Mouse (Mus musculus) midbrain, embryonic 14.5 days (tissue): ENCODE measurements around the gene Zscan18. TPM values are rescaled to one million over a fixed set of nuclear protein-coding genes. Genes with fewer than 3 reads are reported as not detected.
"Not testable (repeated sequence)": the region's sequence is repeated elsewhere in the genome, so short reads cannot be mapped to it uniquely, and the experiment has no call there.

Experiments
- ATAC-seq: fragments of 200-750 bp; cut with Nextera tagmentation; 2 replicates; pipeline ENCODE4 v1.8.0; 2017; ENCODE audit warnings: moderate number of reproducible peaks, moderate library complexity; ENCODE audit not compliant: low FRiP score, low TSS enrichment
- DNase-seq: peaks from one replicate; pipeline ENCODE4 v3.0.0-alpha.2; 2015
- H3K27ac ChIP-seq: fragments of 300-500 bp; sonication (generic); replicated peaks from 2 replicates; pipeline ENCODE4 v1.5.1; 2014; ENCODE audit warnings: mild to moderate bottlenecking, low read depth, low read length, moderate library complexity
- H3K27me3 ChIP-seq: fragments of 300-500 bp; sonication (generic); 2 replicates; pipeline ENCODE4 v1.6.1; 2014; ENCODE audit warnings: low read length, control low read depth, mixed read lengths; ENCODE audit not compliant: control insufficient read depth, insufficient read depth
- H3K36me3 ChIP-seq: fragments of 300-500 bp; sonication (generic); 2 replicates; pipeline ENCODE4 v1.6.1; 2014; ENCODE audit warnings: low read length, control low read depth; ENCODE audit not compliant: control insufficient read depth, insufficient read depth
- H3K4me1 ChIP-seq: fragments of 300-500 bp; sonication (generic); 2 replicates; pipeline ENCODE4 v1.6.1; 2014; ENCODE audit warnings: mild to moderate bottlenecking, antibody characterized with exemption, low read length, control low read depth; ENCODE audit not compliant: control insufficient read depth, insufficient read depth
- H3K4me2 ChIP-seq: fragments of 300-500 bp; sonication (generic); 2 replicates; pipeline ENCODE4 v1.6.1; 2014; ENCODE audit warnings: mild to moderate bottlenecking, low read length, moderate library complexity
- H3K4me3 ChIP-seq: fragments of 300-500 bp; sonication (generic); replicated peaks from 2 replicates; pipeline ENCODE4 v1.5.1; 2014; ENCODE audit warnings: low read depth, low read length
- H3K9ac ChIP-seq: fragments of 300-500 bp; sonication (generic); replicated peaks from 2 replicates; pipeline ENCODE4 v1.6.1; 2014; ENCODE audit warnings: mild to moderate bottlenecking, low read length, moderate library complexity
- H3K9me3 ChIP-seq: fragments of 300-500 bp; sonication (generic); 2 replicates; pipeline ENCODE4 v1.6.1; 2016; ENCODE audit warnings: low read length, control low read depth, mixed read lengths; ENCODE audit not compliant: control insufficient read depth
- WGBS: fragments of 180-500 bp; shearing (Covaris S2); extraction: QIAGEN DNeasy Blood & Tissue Kit; methylation state at CpG from one replicate; pipeline ENCODE4 v1.1.7; 2014; 5-methylcytosine and 5-hydroxymethylcytosine counted together
- polyA plus RNA-seq: library from polyadenylated mRNA; unstranded; fragments of >200 nt; fragmentation: Nextera tagmentation; extraction: Ambion mirVana; gene quantifications from 2 replicates; pipeline ENCODE4 v1.2.1, GENCODE M21; 2014

The Zscan18 gene
- polyA plus RNA-seq, 1 experiment from 2014 or later = 25.5 TPM

- WGBS = 95% methylated on average over 1 of the region's 1 CpGs
- no peaks in the 10 kb centered on the region for H3K27me3 ChIP-seq
- H3K4me1 ChIP-seq = peaks cover 5% of the 10 kb centered on the region; the same call in 1 of the 2 replicates
- ATAC-seq (no peak), DNase-seq (no peak)
- 0 out of 2 replicates have a peak, but pooled peaks cover 7% of the 10 kb centered on the region for H3K9me3 ChIP-seq
- no peak overlapping the region for H3K4me2 ChIP-seq
- no peak overlapping the region for H3K4me3 ChIP-seq
- no peaks in the 10 kb centered on the region for H3K36me3 ChIP-seq
- no peak overlapping the region for H3K9ac ChIP-seq
- no peak overlapping the region for H3K27ac ChIP-seq
These were observed 3.9 kb downstream of the Zscan18 start for GRCm38 (mm10) chr7:12799554-12799953.

DNA sequence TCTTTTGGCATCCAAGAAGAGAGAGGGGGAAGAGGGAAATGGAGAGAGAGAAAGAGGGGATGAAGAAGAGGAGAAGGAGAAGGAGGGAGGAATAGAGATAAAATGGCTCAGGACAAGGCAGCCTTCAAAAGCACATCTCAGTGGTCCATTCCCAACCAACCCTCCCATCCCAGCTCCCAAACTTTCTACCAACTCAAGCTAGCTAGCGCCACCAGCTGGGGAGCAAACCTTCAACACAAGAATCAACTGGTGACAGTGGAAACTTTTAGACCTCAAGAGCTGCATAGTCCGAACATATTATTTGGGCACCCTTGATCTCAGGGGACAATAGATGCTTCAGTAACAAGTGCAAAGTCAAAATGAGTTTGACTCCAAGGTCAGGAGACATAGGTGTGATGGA lies 5.5 kb downstream of the Zscan18 start:
- Histone ChIP-seq H3K4me1 (no peaks in the 10 kb centered on the region), H3K36me3 (no peaks in the 10 kb centered on the region), H3K27ac (no peak overlapping the region), H3K27me3 (no peaks in the 10 kb centered on the region), H3K9me3 (0 out of 2 replicates have a peak, but pooled peaks cover 7% of the 10 kb centered on the region), H3K9ac (no peak overlapping the region), H3K4me3 (no peak overlapping the region), H3K4me2 (no peak overlapping the region)
- WGBS = 67% methylated on average over 2 of the region's 2 CpGs
- DNase-seq (no peak), ATAC-seq (no peak)

DNA sequence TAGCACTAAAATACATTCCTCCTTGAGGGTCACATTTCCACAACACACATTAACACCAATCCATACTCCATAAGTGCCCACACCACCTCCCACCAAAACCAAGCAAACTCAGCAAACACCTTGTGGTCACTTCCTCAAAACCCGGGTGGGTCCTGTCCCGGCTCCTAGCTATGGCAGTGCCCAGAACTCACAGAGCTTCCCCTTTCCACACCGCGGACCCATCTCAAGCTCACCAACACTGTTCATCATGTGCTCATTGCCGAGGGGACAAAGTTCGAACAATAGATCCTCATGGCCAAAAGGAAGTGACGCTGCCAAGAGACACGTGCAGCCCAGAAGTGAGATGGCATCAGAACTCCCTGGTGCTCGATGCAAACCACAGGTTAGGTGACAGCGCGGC lies 10.8 kb downstream of the Zscan18 start:
- ATAC-seq, H3K9ac ChIP-seq, H3K9me3 ChIP-seq, H3K4me2 ChIP-seq, DNase-seq, H3K4me3 ChIP-seq, H3K27ac ChIP-seq, H3K36me3 ChIP-seq, H3K27me3 ChIP-seq, H3K4me1 ChIP-seq: not testable (repeated sequence)
- WGBS = 93% methylated on average over 11 of the region's 11 CpGs

DNA sequence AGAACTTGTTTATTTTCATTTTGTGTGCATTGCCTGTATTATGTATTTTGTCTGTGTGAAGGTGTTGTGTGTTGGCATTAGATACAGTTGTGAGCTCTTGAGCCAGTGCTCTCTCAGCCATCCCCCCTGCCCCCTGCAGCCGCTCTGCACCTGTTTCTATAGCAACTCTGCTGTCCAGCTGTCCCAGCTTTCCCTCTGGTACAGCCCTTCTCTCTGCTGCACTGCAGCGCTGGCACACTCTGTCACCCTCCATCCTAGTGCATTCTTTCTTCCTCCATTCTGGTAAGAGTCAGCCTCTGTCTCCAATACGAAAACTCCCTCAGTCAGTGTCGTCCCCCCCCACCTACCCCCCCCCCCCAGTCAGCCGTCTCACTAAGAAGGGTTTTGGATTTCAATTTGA lies 15.4 kb downstream of the Zscan18 start:
- WGBS = 19% methylated on average over 5 of the region's 5 CpGs
- Histone ChIP-seq H3K9me3 (no peaks in the 10 kb centered on the region), H3K36me3 (no peaks in the 10 kb centered on the region), H3K4me3 (no peak overlapping the region), H3K27ac (no peak overlapping the region), H3K27me3 (no peaks in the 10 kb centered on the region), H3K4me2 (no peak overlapping the region), H3K9ac (0 out of 2 replicates have a peak overlapping the region, but pooled peaks have one; percentile 4), H3K4me1 (peaks cover 4% of the 10 kb centered on the region; the same call in 1 of the 2 replicates)
- DNase-seq (peak; percentile 40), ATAC-seq (no peak)

DNA sequence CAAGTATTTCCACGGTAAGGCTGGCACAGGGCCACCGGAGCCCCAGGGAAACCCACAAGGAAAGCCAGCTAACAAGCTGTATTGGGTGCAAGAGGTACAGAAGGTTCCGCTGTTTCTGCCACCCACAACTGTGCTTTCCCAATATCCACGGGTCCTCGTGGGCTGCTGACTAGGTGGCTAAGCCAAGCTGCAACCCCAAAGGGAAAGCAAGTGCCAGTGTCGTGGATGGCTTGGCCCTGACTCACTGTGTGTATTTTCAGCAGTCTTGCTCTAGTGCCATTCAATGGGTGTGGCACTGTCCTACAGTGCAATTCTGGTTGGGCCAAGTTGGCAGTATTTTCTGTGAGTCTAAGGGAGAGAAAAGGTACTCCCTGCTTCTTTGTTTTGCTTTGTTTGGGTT lies 16.1 kb downstream of the Zscan18 start:
- H3K4me1 ChIP-seq = peaks cover 4% of the 10 kb centered on the region; the same call in 1 of the 2 replicates
- no peak overlapping the region for H3K27ac ChIP-seq
- H3K9me3 ChIP-seq = no peaks in the 10 kb centered on the region
- ATAC-seq (no peak), DNase-seq (no peak)
- H3K27me3 ChIP-seq = no peaks in the 10 kb centered on the region
- no peak overlapping the region for H3K4me3 ChIP-seq
- no peak overlapping the region for H3K9ac ChIP-seq
- no peaks in the 10 kb centered on the region for H3K36me3 ChIP-seq
- WGBS = 71% methylated on average over 6 of the region's 6 CpGs
- no peak overlapping the region for H3K4me2 ChIP-seq

DNA sequence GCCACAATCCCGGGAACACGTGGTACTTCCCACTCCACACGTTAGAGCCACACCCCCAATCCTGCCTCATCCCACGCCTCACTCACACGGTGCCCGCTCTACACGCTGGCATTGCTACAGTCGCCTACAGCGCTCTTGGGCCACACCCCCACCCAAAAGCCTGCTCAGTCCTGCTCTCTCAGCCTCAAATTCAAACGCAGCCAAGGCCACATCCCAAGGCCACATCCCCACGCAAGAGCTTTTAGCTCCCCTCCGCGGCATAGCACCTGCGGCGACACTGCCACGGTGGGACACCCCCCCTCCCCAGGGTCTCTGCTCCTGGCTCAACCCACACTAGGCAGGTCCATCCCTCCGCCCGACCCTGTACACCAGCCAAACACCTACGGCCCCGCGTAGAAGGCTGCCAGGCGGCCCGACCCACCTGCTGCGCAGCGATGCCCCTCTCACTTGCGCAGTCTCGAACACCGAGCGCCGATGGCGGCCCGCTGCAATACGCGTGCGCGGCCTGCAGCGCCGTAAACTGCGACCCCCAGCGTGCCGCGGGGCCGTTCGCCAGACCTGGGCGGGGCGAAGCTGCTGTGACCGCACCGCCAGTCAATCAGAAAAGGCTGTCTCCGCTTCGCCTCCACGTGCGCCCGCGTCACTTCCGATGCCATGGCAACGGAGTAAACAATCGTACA lies 23.1 kb downstream of the Zscan18 start:
- Histone ChIP-seq H3K27me3 (no peaks in the 10 kb centered on the region), H3K9ac (peak overlapping the region; percentile 77), H3K9me3 (no peaks in the 10 kb centered on the region), H3K4me3 (peak overlapping the region; percentile 70), H3K4me2 (peak overlapping the region; percentile 93), H3K27ac (peak overlapping the region; percentile 55; the same call in 1 of the 2 replicates), H3K36me3 (peaks cover 2% of the 10 kb centered on the region), H3K4me1 (0 out of 2 replicates have a peak, but pooled peaks cover 6% of the 10 kb centered on the region)
- DNase-seq (peak; percentile 96), ATAC-seq (peak; percentile 96)
- under 1% methylated on average over 57 of the region's 57 CpGs for WGBS

GRCm38 (mm10) chr7:12779782-12780150 lies 23.7 kb downstream of the Zscan18 start:
- peak overlapping the region; percentile 70 for H3K4me3 ChIP-seq
- ATAC-seq (peak; percentile 21; the same call in 1 of the 2 replicates), DNase-seq (no peak)
- peak overlapping the region; percentile 93 for H3K4me2 ChIP-seq
- peaks cover 7% of the 10 kb centered on the region for H3K36me3 ChIP-seq
- H3K27me3 ChIP-seq = no peaks in the 10 kb centered on the region
- no peaks in the 10 kb centered on the region; the same call in 1 of the 2 replicates for H3K9me3 ChIP-seq
- WGBS = 17% methylated on average over 10 of the region's 10 CpGs
- 0 out of 2 replicates have a peak overlapping the region, but pooled peaks have one; percentile 20 for H3K27ac ChIP-seq
- H3K4me1 ChIP-seq = 0 out of 2 replicates have a peak, but pooled peaks cover 6% of the 10 kb centered on the region
- peak overlapping the region; percentile 77 for H3K9ac ChIP-seq

DNA sequence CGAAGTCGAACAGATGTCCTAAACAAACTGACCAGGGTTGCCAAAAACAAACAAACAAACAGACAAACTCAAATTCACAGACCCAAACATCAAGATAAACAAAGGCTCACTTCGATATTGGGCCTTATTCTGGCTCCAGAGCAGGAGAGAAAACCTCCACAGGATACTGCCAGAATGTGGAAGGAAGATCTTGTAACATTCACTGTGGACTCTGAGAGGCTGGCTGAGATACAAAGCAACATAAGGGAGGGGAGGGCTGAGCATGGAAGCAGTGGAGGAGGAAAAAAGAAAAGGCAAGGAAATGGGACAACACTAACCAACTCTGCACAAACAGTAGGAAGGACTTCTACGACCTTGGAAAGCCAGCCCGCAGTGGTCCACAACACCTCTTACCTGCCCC lies 24.3 kb downstream of the Zscan18 start:
- Histone ChIP-seq H3K27ac (no peak overlapping the region), H3K4me2 (peak overlapping the region; percentile 93), H3K4me3 (no peak overlapping the region), H3K36me3 (peaks cover 14% of the 10 kb centered on the region), H3K9ac (no peak overlapping the region; the same call in 1 of the 2 replicates), H3K4me1 (0 out of 2 replicates have a peak, but pooled peaks cover 6% of the 10 kb centered on the region), H3K9me3 (no peaks in the 10 kb centered on the region; the same call in 1 of the 2 replicates), H3K27me3 (no peaks in the 10 kb centered on the region)
- ATAC-seq = no peak
- no peak for DNase-seq
- 95% methylated on average over 5 of the region's 5 CpGs for WGBS

- no peak overlapping the region for H3K9ac ChIP-seq
- no peak overlapping the region for H3K4me2 ChIP-seq
- H3K4me1 ChIP-seq = 0 out of 2 replicates have a peak, but pooled peaks cover 3% of the 10 kb centered on the region
- 100% methylated on average over 1 of the region's 1 CpGs for WGBS
- peaks cover 55% of the 10 kb centered on the region for H3K36me3 ChIP-seq
- no peaks in the 10 kb centered on the region for H3K27me3 ChIP-seq
- no peak overlapping the region for H3K27ac ChIP-seq
- no peak for ATAC-seq
- no peak for DNase-seq
- no peak overlapping the region for H3K4me3 ChIP-seq
- no peaks in the 10 kb centered on the region; the same call in 1 of the 2 replicates for H3K9me3 ChIP-seq
These were observed 28.8 kb downstream of the Zscan18 start for GRCm38 (mm10) chr7:12774606-12775005.
